Mouse (Mus musculus) layer of hippocampus, postnatal 36 days (tissue): ENCODE data around the gene Setd3. TPM values are rescaled to one million over a fixed set of nuclear protein-coding genes. Genes with fewer than 3 reads are reported as not detected.

ENCODE experiments used
- DNase-seq, 2 experiments: peaks; one replicate each; pipeline ENCODE4 v3.0.0; 2022
- total RNA-seq, 2 experiments: library from RNA; stranded (reverse); gene quantifications; 2 replicates each; pipeline ENCODE4 v1.2.3; 2021

The Setd3 gene
- 100 to 1,000 TPM; 136 to 150 TPM for total RNA-seq

- DNase-seq = no peak
Measured at GRCm38 (mm10) chr12:108179246-108179320, at the start of gene Setd3. TSS of gene Setd3 (minus strand) at chr12:108179314.

- no peak for DNase-seq
Measured at GRCm38 (mm10) chr12:108227527-108227926, 48.4 kb upstream of the Setd3 start.

- DNase-seq = no peak
Measured at GRCm38 (mm10) chr12:108226941-108227340, 47.8 kb upstream of the Setd3 start.

DNA sequence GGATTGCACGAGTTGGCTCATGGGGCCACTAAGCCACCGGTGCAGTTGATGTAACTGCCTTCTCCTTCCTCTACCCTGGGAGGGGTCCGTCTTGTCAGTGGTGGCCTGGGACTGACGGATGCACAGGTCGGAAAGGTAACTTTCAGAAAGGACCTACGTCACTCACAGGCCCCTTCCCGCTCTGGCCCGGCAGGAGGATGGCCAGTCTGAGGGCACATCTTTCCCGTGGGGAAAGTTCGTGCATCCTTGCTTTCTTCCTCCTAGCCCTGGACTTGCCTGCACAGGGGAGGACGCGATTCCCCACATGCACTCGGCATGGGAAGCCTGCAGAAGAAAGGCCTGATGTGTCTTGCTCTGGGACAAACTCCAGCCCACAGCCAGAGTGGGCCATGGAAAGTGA is 47.1 kb upstream of the Setd3 start:
- no peak for DNase-seq

DNA sequence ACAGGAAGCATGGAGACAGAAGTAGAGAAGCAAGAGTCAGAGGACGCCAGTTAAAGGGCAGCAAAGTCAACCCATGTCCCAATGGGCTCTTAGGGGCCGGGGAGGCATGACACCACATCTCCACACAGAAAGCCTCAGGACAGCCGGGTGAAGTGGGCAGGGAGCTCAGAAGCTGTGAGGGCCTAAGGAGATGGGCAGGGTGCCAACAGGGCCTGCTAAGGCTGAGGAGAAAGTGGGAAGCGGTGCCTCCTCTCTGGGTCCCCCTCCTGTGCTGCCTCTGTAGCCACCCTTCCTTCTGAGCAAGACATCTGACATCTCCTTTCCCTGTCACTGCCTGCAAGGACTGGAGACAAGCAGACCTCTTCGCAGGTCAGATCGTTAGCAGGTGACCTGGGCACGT is 46.7 kb upstream of the Setd3 start:
- DNase-seq = no peak

GRCm38 (mm10) chr12:108223357-108223756 is 44.2 kb upstream of the Setd3 start:
- DNase-seq = no peak

- DNase-seq = no peak
Measured at GRCm38 (mm10) chr12:108221712-108222111, 42.6 kb upstream of the Setd3 start.

- no peak for DNase-seq
Measured at GRCm38 (mm10) chr12:108221206-108221605, 42.1 kb upstream of the Setd3 start.

DNA sequence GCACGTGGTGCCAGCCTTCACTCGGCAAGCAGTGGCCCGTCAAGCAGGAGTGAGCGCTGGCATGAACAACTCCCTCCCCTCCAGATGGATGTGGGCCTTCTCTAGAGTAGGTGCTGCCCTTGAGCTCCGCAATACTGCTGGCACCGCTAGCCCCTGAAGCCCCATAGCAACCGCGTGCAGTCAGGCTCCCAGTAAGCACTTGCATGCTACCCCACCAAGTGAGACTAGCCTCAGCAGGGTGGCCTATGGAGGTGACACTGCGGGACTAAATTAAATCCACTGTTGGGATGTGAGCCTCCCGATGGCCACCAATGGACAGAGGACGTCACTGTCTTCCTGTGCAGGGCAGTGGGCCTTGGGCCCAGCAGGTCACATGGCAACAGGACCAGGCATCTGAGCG is 41.5 kb upstream of the Setd3 start:
- DNase-seq = no peak

DNA sequence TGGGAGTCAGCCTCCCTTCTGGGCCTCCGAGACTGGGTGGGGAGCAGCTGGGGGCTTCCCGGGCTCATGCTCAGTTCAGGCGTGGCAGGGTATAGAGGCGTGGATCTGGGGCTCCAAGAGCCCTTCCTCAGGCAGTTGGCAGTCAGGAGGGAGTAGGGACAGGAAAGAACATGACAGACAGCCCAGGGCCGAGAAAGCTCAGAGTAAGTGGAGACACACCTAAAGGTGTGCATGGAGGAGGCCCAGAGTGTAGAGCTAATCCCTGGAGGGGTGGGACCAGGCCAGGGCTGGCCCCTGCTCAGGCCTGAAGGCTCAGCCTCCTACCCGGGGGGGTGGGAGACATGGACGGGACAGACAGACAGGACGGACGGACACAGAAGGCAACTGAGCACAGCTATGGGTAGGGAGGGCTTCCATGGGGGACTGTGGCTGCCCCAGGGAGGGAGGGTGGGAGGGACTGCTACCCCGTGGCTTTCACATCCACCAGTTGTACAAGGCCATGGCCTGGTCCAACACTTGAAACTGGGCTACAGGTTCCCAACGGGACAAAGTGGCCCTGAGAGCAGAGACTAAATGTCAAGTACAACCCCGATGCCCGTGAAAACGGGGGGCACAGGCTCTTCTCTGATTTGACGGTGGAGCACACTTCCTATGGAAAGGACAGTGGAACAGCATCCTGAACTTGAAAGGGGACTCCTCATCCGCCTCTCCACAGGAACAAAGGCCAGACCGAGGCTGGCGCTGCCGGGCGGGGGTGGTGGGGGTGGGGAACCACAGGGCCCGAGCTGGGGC is 40.9 kb upstream of the Setd3 start:
- no peak for DNase-seq

DNA sequence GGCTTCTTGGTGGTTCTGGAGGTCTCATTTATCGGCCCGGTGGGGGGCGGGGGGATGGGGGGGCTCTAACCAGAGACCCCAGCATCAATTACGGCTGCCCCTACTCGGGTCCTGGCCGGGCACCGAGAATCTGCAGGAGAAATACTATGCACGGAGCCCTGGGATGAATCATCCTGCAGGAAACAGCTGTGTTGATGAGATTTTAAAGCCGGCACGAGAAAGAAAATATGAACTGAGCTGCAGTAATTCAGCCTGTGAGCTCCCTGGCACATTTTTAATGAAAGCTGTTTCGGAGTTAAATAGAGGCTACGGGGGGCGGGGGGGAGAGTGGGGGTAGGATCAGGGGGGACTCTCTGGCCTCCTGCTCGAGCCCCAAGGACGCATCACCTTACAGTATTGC is 40.0 kb upstream of the Setd3 start:
- no peak for DNase-seq

DNA sequence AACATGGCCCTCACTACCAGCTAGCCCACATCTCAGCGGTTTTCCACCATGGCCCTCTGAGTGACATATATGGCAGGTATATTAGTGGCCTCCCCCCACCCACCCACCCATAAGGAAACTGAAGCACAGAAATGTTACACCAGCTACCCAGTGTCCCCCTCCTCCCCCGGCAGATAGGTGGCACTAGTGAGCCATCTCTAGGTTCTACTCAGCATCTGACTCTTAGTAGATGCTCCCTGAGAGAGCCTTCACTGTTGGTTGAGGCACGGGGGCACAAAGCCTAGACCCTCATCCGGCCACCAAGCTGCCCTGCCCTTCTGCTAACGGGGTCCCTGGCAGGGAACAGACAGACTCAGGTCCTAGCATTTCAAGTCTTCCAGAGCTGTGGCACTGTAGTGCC is 38.5 kb upstream of the Setd3 start:
- peak in 1 of 2 experiments; percentile 67 for DNase-seq

DNA sequence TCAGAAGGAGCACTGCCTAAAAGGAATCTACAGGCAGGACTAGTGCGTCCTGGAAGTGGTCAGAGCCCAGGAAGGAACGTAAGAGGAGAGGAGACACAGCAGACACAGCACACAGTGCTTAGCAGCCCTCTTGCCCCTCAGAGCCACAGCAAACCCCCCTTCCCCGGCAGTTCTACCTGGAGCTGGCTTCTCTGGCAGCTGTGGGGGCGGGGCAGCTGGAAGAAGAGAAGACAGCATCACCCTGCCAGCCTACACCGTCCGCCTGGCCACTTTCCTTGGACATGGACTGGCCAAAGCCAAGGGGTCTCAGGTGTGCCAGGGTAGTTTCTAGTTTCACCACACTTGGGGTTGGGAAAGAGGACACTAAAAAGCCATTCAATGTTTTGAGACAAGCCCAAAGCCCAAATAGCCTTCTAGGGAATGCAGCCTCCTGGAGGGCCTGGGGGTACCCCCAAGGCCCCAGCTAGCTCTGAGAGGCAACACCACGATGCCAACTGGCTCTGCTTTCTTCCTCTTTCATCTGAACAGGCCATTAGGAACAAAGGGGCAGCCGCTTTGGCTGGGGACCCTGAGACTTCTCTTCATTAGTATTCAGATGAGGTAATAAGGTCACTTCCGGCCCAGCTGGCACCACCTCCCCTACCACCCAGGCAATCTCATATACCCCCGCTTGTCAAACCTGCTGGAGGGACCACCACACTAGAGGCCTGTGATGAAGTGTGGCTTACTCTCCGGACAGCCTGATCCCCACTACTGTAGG is 37.7 kb upstream of the Setd3 start:
- DNase-seq = no peak

GRCm38 (mm10) chr12:108215090-108215489 is 36.0 kb upstream of the Setd3 start:
- no peak for DNase-seq

GRCm38 (mm10) chr12:108213090-108214041 is 34.3 kb upstream of the Setd3 start:
- DNase-seq = no peak

- DNase-seq = no peak
Measured at GRCm38 (mm10) chr12:108212476-108212875, 33.4 kb upstream of the Setd3 start.

DNA sequence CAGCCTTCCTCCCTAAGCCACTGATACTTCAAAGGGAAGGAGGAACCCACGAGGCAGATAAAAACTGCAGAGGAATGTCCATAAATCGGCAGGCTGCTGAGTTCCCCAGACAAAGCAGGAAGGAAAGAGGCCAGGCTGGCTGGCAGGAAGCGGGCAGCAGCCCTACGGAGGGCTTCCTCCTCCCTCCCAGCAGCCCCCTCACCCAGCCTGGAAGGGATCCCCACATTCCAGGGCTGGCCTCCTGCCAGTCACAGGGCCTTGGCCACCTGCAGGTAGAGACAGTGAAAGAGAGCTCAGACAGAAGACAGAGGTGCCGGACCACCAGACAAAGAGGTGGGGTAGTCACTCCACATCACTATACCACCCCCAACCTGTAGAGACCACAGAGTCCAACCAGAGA is 33.0 kb upstream of the Setd3 start:
- no peak for DNase-seq

DNA sequence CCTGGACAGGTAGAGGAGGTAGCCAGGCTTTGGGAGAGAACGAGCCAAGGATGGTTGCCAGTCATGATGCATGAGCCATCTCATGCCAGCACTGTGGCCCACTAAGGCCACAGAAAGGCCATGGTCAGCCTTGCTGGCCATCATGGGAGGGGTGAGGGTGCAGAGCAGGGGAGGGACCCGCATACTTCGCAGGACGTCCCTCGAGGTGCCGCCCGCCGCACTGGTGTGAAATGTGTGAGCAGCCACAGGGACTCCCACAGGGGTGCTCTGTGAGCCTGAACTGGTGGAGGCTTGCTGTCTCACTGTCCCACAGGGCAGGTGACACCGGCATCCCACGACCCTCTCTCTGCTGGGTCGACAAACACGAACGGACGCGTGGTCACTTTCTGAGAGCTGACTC is 31.5 kb upstream of the Setd3 start:
- DNase-seq = no peak

- DNase-seq = peak; percentile 57 to 72
Measured at GRCm38 (mm10) chr12:108208726-108209438, 29.8 kb upstream of the Setd3 start.

GRCm38 (mm10) chr12:108208216-108208615 is 29.1 kb upstream of the Setd3 start:
- DNase-seq = no peak

GRCm38 (mm10) chr12:108206641-108207040 is 27.5 kb upstream of the Setd3 start:
- peak; percentile 65 to 74 for DNase-seq

DNA sequence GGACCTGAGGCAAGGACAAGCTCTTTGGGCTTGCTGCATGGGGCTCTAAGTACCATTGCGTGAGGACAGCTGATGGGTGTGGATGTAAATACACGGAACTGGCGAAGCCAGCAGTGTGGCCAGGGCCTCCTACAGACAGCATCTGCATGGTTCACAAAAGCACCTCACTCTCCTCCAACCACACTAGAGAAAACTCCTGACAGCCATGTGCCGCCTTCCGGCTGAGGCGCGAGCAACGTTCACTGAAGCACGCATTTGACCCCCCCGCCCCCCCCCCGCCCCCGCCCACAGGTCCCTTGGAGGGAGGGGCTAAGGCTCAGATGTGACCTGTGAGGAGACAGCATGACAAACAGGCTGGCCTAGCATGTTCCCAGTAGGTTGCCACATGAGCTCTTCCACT is 25.9 kb upstream of the Setd3 start:
- no peak for DNase-seq

GRCm38 (mm10) chr12:108203895-108204294 is 24.8 kb upstream of the Setd3 start:
- no peak for DNase-seq
